In the genomic region with DNA sequence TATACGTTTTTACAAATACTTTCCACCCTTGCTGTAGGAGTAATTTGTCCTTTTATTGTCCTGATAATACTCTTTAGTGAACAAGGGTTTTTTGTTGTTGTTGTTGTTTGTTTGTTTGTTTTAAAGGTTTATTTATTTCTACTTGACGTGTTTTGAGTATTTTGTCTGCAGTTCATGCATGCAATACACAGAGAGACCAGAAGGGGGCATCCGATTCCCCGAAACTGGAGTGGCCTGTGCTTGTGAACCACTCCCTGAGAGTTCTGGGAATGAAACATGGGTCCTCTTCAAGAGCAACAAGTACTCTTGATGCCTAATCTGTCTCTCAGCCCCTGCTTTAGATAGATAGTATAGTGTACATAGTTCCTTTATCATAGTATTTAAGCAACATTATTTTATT, we compare ENCODE assay signal across 8 mouse cellular contexts. TPM values are rescaled to one million over a fixed set of nuclear protein-coding genes. Genes with fewer than 3 reads are reported as not detected.
DNase-seq lines count a peak whose midpoint lies in the region; ATAC-seq lines count a peak whose summit lies in the region.

No protein-coding gene starts in this region.

- peak overlapping the region; percentile 65 for H3K4me2 ChIP-seq in limb, embryonic 13.5 days (replicated peaks)
- peak overlapping the region; percentile 58; the same call in 1 of the 2 replicates for H3K4me2 ChIP-seq in midbrain, embryonic 14.5 days (ENCODE audit: low read length)

- H3K4me1 ChIP-seq in embryonic facial prominence, embryonic 10.5 days = peaks cover 10% of the 10 kb centered on the region; the same call in 1 of the 2 replicates
- H3K4me1 ChIP-seq in limb, embryonic 13.5 days = no peaks in the 10 kb centered on the region
- H3K4me1 ChIP-seq in midbrain, embryonic 14.5 days (ENCODE audit: control insufficient read depth, insufficient read depth, low read length) = peaks cover 8% of the 10 kb centered on the region; the same call in 1 of the 2 replicates

- intact Hi-C loops in heart, postnatal 14 days (cut with DNase I) = loop anchor here (2.0 to 5.0 kb wide), 3 partner anchors 28 to 92 kb away; a partner anchor contains a TSS

- H3K9ac ChIP-seq in limb, embryonic 13.5 days = no peak overlapping the region
- H3K9ac ChIP-seq in midbrain, embryonic 14.5 days (replicated peaks; ENCODE audit: low read length) = no peak overlapping the region

- H3K36me3 ChIP-seq in embryonic facial prominence, embryonic 10.5 days (replicated peaks) = peaks cover 19% of the 10 kb centered on the region
- H3K36me3 ChIP-seq in limb, embryonic 13.5 days = peaks cover 17% of the 10 kb centered on the region
- peaks cover 12% of the 10 kb centered on the region for H3K36me3 ChIP-seq in midbrain, embryonic 14.5 days (ENCODE audit: control insufficient read depth, insufficient read depth, low read length)

- peak; percentile 53 for DNase-seq in kidney, adult 18-20 months
- DNase-seq in kidney, adult 11 months = no peak
- DNase-seq in adipocyte (ENCODE audit: low spot score) = peak; percentile 54
- peak; percentile 65 for DNase-seq in embryonic facial prominence, embryonic 10.5 days (ENCODE audit: low spot score)
- peak; percentile 27 to 63 for DNase-seq in heart, postnatal 14 days
- peak; percentile 58 for DNase-seq in midbrain, embryonic 14.5 days
- peak; percentile 47 for DNase-seq in thymus, postnatal 25 days

- WGBS in embryonic facial prominence, embryonic 10.5 days = 19% methylated on average over 4 of the region's 4 CpGs
- WGBS in limb, embryonic 13.5 days = 32% methylated on average over 4 of the region's 4 CpGs
- WGBS in midbrain, embryonic 14.5 days = 24% methylated on average over 4 of the region's 4 CpGs

- H3K4me3 ChIP-seq in embryonic facial prominence, embryonic 10.5 days = peak overlapping the region; percentile 66
- peak overlapping the region; percentile 74 for H3K4me3 ChIP-seq in limb, embryonic 13.5 days
- H3K4me3 ChIP-seq in midbrain, embryonic 14.5 days (replicated peaks; ENCODE audit: low read depth, low read length) = no peak overlapping the region

- no peak overlapping the region for H3K27ac ChIP-seq in embryonic facial prominence, embryonic 10.5 days (replicated peaks)
- no peak overlapping the region for H3K27ac ChIP-seq in limb, embryonic 13.5 days
- H3K27ac ChIP-seq in midbrain, embryonic 14.5 days (replicated peaks; ENCODE audit: low read depth, low read length) = no peak overlapping the region

- ATAC-seq in limb, embryonic 13.5 days (ENCODE audit: low FRiP score, low read depth) = no peak
- no peak for ATAC-seq in midbrain, embryonic 14.5 days (ENCODE audit: low FRiP score, low TSS enrichment)

- H3K27me3 ChIP-seq in embryonic facial prominence, embryonic 10.5 days (replicated peaks; ENCODE audit: low read depth, poor library complexity, severe bottlenecking) = no peaks in the 10 kb centered on the region
- H3K27me3 ChIP-seq in limb, embryonic 13.5 days = no peaks in the 10 kb centered on the region
- H3K27me3 ChIP-seq in midbrain, embryonic 14.5 days (ENCODE audit: control insufficient read depth, insufficient read depth, low read length) = no peaks in the 10 kb centered on the region

- no peaks in the 10 kb centered on the region for H3K9me3 ChIP-seq in embryonic facial prominence, embryonic 10.5 days
- H3K9me3 ChIP-seq in limb, embryonic 13.5 days = no peaks in the 10 kb centered on the region
- H3K9me3 ChIP-seq in midbrain, embryonic 14.5 days (ENCODE audit: control insufficient read depth, low read length) = no peaks in the 10 kb centered on the region

RNA-seq across cellular contexts. Expression of a gene that starts 0.8 kb away (rescaled TPM):
- 13.9 and 14.7 TPM in 2 replicates for polyA plus RNA-seq in embryonic facial prominence, embryonic 10.5 days (2016; fragmentation: Nextera tagmentation; extraction: Ambion mirVana)
- total RNA-seq in heart, postnatal 14 days (2021) = 1 to 10 TPM; 6.1 to 6.4 TPM
- polyA plus RNA-seq in limb, embryonic 13.5 days (2015; fragmentation: Nextera tagmentation; extraction: Ambion mirVana) = 14.9 and 17.6 TPM in 2 replicates
- 16.3 and 22.1 TPM in 2 replicates for polyA plus RNA-seq in midbrain, embryonic 14.5 days (2014; fragmentation: Nextera tagmentation; extraction: Ambion mirVana)

RNA-seq across cellular contexts. Expression of a gene that starts 29.0 kb away (rescaled TPM):
- 30.4 and 34.3 TPM in 2 replicates for polyA plus RNA-seq in embryonic facial prominence, embryonic 10.5 days (2016; fragmentation: Nextera tagmentation; extraction: Ambion mirVana)
- 10 to 100 TPM; 32.0 to 41.7 TPM for total RNA-seq in heart, postnatal 14 days (2021)
- 27.2 and 27.9 TPM in 2 replicates for polyA plus RNA-seq in limb, embryonic 13.5 days (2015; fragmentation: Nextera tagmentation; extraction: Ambion mirVana)
- polyA plus RNA-seq in midbrain, embryonic 14.5 days (2014; fragmentation: Nextera tagmentation; extraction: Ambion mirVana) = 3.3 and 5.5 TPM in 2 replicates

RNA-seq across cellular contexts. Expression of a gene that starts 46.7 kb away (rescaled TPM):
- polyA plus RNA-seq in embryonic facial prominence, embryonic 10.5 days (2016; fragmentation: Nextera tagmentation; extraction: Ambion mirVana) = 4.6 and 6.3 TPM in 2 replicates
- 1 to 10 TPM; 7.3 to 8.1 TPM for total RNA-seq in heart, postnatal 14 days (2021)
- 8.3 and 8.5 TPM in 2 replicates for polyA plus RNA-seq in limb, embryonic 13.5 days (2015; fragmentation: Nextera tagmentation; extraction: Ambion mirVana)
- polyA plus RNA-seq in midbrain, embryonic 14.5 days (2014; fragmentation: Nextera tagmentation; extraction: Ambion mirVana) = 7.0 and 12.3 TPM in 2 replicates

RNA-seq across cellular contexts. Expression of a gene that starts 48.4 kb away (rescaled TPM):
- 9.5 and 10.0 TPM in 2 replicates for polyA plus RNA-seq in embryonic facial prominence, embryonic 10.5 days (2016; fragmentation: Nextera tagmentation; extraction: Ambion mirVana)
- 10 to 100 TPM in 1 of 2 experiments, 1 to 10 TPM in 1; 9.7 to 10.4 TPM for total RNA-seq in heart, postnatal 14 days (2021)
- polyA plus RNA-seq in limb, embryonic 13.5 days (2015; fragmentation: Nextera tagmentation; extraction: Ambion mirVana) = 14.5 and 14.7 TPM in 2 replicates
- polyA plus RNA-seq in midbrain, embryonic 14.5 days (2014; fragmentation: Nextera tagmentation; extraction: Ambion mirVana) = 13.8 and 17.5 TPM in 2 replicates
